Mouse (Mus musculus): ENCODE data around the gene Dmrta2.

Gene Dmrta2

DNA sequence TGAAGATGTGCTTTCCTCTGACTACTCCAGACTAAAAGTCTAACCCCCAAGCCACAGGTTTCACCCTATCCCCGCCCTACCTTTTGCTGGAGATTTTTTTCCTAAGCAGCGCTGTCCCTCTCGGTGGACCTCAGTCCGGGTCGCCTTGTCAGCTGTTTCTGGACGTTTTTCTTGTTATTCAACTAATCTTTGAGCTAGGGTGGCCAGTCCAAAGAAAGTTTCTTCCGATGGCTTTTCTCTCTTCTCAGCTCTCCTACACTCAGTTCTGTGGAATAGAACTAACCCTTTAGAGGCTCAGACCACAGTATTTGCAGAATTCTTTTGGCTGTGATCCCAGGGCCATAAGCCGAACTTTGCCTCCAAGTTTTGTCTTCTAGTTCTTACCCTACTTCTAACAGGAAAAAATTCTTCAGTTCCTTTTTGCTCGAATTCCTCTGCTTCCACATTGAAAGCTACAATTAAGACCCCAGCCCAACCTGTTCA is 1.0 kb downstream of the Dmrta2 start:
- in situ Hi-C loops (cut with MboI; ENCODE audit: low sequenced_read_pairs): no loop called here

GRCm38 (mm10) chr4:109979461-109980320 is 1.8 kb downstream of the Dmrta2 start:
- in situ Hi-C loops (cut with MboI; ENCODE audit: low sequenced_read_pairs): no loop called here

- in situ Hi-C loops (cut with MboI; ENCODE audit: low sequenced_read_pairs): no loop called here
These were observed 2.6 kb downstream of the Dmrta2 start for GRCm38 (mm10) chr4:109980321-109981082.

GRCm38 (mm10) chr4:109981083-109981870 is 3.4 kb downstream of the Dmrta2 start:
- in situ Hi-C loops (cut with MboI; ENCODE audit: low sequenced_read_pairs): no loop called here

- in situ Hi-C loops (cut with MboI; ENCODE audit: low sequenced_read_pairs): no loop called here
These were observed 4.2 kb downstream of the Dmrta2 start for GRCm38 (mm10) chr4:109981871-109982680.

DNA sequence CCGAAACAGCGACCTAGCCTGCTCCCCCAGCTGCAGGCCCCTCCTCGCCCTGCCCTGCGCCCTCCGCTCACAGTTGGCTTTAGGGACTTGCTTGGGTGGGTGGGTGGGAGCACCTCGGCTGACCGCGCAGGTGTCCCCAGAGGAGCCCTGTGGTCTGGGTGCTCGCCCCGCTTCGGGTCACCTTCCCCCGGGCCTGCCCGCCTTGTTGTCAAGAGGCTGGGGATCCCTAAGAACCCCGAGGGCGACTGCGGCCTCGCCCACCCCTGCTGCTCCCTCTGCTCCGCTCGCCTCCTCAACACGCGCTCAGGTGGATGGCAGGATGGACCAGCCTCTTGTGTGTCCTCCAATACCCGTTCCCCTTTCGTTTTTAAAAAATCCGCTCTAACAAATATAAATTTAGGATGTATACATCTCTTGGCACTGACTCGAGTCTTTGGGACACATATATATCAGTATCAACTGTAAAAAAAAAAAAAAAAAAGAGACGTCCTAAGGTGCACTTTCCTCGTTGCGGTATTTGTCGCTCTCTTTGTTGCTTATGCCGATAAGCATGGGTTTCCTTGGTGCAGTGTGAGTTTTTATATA is 4.9 kb downstream of the Dmrta2 start:
- in situ Hi-C loops (cut with MboI; ENCODE audit: low sequenced_read_pairs): no loop called here

- in situ Hi-C loops (cut with MboI; ENCODE audit: low sequenced_read_pairs): no loop called here
These were observed 5.6 kb downstream of the Dmrta2 start for GRCm38 (mm10) chr4:109983281-109984001.

DNA sequence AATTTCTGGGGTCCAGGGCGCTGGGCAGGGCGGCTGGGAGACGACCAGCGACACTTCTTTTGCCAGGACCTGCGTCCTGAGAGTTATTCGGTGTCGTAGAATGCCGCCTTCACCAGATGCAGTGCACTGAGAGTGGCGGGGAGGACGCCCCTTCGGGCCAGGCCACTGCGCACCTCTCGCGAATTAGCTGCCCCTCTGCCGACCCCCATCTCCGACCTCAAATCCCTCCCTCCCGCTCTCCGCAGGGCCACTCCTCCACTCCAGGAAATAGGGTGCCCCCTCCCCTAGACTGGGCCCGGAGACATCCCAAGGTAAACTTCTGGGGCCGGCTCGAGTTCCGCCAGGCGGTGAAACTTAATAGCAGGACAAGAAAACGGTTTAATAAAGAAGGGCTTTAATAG is 6.2 kb downstream of the Dmrta2 start:
- in situ Hi-C loops (cut with MboI; ENCODE audit: low sequenced_read_pairs): no loop called here

DNA sequence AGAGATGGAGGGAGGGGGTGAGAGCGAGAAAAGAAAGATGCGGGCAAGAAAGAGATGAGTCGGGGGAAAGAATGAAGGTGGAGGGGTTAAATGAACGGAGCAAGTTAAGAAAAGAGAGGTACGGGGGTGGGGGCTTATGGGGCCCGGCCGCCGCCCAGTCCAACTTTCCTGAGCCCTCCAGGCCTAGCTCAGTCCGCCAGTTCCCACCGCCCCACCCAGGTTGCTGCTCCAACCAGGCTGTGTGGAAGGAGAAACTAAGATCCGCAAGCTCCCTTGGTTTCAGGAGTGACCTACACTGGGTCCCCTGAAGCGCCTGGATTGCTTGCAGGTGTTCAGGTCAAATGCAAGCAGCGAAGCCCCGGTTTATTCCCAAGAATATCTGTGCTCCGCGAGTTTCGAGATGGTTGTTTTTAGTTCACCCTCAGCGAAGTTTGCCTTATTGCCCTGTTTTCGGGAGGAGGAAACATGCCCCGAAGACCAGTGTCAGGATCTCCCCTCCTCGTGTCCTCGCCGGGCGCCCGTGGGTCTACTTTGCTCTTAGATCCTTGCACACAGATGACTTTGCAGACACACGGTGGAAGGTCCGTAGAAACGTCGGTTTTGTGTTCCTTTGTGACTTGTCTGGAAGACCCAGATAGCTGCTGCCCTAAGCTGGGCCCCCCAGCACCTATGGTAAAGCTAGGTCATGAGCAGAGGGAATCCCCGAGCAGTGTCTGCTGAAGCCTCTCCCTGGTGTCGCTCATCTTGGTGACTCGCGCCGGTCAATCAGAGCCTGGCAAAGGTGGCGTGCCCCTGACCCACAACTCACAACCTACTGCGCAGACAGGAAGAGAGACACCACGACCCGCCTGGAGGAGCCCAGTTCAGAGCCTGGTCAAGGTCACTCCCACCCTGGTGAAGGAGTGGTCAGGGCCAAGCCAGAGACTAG is 6.9 kb downstream of the Dmrta2 start:
- in situ Hi-C loops (cut with MboI; ENCODE audit: low sequenced_read_pairs): no loop called here

DNA sequence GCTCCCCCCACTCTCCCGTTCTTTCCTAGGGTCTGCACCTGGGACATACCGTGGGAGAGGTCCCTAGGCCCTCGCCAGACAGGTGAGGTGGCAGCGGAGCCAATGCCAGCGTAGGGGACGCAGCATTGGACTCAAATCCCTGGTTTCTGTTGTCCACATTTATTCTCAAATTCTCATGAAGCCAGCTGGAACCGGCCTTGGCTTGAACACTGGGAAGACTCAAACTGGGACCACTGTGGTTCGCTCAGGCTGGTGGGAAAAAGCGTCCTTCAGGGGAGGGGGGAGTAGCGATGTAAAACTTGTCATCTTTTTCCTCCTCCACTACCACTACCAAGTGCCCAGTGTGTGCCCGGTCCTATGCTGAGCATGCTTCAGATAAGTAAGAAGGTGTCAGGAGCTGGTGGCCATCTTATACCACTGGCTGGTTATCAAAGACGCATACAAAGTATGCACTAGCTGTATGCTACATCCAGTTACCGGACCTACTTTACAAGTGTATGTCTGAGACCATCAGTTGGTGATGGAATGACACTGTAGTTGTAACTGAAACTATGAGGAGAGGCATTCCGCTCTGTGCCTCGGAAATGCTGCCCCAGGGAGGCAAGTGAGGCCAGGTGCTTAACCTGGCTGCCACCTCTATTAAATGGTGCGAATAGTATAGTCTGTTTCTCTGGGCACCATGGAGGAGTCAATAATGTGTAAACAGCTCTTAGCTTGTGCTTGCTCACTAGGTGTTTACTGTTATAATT is 7.7 kb downstream of the Dmrta2 start:
- in situ Hi-C loops (cut with MboI; ENCODE audit: low sequenced_read_pairs): no loop called here

DNA sequence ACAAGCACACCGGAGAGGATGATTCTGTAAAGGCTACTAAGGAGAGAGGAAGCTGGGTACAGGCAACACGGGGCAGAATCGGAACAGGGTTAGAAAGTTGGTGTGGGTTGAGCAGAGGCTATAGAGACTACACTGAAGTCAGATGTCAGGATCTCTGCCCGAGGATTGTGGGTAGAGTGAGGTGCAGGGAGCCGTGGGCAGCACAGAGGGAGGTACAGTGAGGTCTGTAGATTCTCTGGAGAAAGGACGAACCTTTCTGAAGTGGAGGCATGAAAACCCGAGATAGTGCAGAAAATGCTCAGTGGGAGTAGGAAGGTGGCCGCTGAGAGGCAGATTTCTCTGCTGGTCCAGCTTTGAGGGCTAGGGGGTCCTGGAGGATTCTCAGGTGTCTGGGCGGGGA is 8.4 kb downstream of the Dmrta2 start:
- in situ Hi-C loops (cut with MboI; ENCODE audit: low sequenced_read_pairs): no loop called here

DNA sequence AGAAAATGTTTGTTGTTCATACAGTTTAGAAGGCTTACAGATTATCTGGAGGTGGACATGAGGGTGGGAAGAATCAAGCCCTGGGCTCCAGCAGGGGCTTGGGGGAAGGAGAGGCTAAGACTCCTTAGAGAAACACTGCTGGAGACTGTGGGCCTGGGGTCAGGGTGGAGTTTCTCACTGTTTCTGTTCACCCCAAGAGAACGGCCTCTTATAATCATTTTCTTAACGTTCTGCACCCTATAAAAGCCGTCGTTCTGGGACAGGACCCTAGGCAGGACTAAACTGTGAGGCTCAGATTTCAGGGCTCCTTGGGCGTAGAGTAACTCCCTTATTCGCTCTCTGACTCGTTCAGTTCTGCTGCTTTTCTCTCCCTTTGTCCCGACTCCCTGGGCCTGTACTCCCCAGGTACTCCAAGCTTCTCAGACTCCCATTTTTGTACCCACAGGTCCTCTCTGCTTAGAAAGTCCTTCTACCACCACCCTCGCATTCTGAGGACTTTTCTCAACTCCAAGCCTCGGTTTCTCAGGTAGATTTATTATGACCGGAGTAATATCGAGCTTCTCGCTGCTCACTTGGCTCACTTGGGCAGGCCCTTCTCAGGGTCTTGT is 9.0 kb downstream of the Dmrta2 start:
- in situ Hi-C loops (cut with MboI; ENCODE audit: low sequenced_read_pairs): no loop called here

- in situ Hi-C loops (cut with MboI; ENCODE audit: low sequenced_read_pairs): no loop called here
These were observed 9.9 kb downstream of the Dmrta2 start for GRCm38 (mm10) chr4:109987560-109988362.

GRCm38 (mm10) chr4:109988411-109988810 is 10.6 kb downstream of the Dmrta2 start:
- in situ Hi-C loops (cut with MboI; ENCODE audit: low sequenced_read_pairs): no loop called here

DNA sequence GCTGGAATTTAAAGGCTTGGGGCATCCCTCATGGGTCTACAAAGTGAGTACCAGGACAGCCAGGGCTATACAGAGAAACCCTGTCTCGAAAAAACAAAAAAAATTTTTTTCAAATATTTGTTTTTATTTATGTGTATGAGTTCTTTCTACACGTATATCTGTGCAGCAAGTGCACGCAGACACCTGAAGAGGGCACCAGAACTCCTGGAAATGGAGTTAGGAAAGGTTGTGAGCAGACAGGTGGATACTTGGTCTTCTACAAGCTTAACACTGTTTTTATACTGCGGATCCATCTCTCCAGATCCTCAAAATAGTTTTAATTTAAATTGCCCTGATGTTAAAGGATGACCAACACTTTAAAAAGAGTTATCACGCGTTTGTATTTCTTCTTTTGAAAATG is 11.4 kb downstream of the Dmrta2 start:
- in situ Hi-C loops (cut with MboI; ENCODE audit: low sequenced_read_pairs): no loop called here

DNA sequence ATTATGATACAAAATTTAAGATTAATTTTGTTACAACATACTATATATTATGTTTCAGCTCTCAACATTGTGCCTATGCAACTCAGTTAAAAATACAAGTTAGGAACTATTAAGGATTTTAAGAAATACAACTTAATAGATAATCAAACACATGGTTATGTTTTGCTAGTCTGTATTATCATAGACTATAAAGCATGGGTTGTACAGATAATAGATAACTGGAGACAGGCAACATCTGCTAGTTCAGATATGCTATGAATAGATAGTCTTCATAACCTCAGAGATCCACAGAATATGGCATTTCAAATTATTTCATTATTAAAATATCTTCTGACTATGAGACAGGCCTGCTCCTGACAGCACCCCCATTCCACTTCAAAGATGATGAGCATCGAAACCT is 28.2 kb downstream of the Dmrta2 start:
- in situ Hi-C loops (cut with MboI; ENCODE audit: low sequenced_read_pairs): no loop called here

All from CH12F3 (cell line).